Mouse (Mus musculus): ENCODE measurements around the gene Plxnb1.

The Plxnb1 gene

GRCm38 (mm10) chr9:109095137-109095982 lies at the start of gene Plxnb1:
Gene Plxnb1, plus strand, starts transcription at chr9:109095389.
- DNase-seq (ENCODE audit: low spot score) = peak; percentile 61

GRCm38 (mm10) chr9:109046306-109046705 lies 48.9 kb upstream of the Plxnb1 start:
- peak; percentile 47 for DNase-seq (ENCODE audit: low spot score)

GRCm38 (mm10) chr9:109049316-109049715 lies 45.9 kb upstream of the Plxnb1 start:
- DNase-seq (ENCODE audit: low spot score) = no peak

GRCm38 (mm10) chr9:109049996-109050673 lies 45.1 kb upstream of the Plxnb1 start:
- DNase-seq (ENCODE audit: low spot score) = no peak

GRCm38 (mm10) chr9:109050674-109050997 lies 44.6 kb upstream of the Plxnb1 start:
- no peak for DNase-seq (ENCODE audit: low spot score)

- DNase-seq (ENCODE audit: low spot score) = no peak
Measured at GRCm38 (mm10) chr9:109051011-109051501, 44.1 kb upstream of the Plxnb1 start.

- DNase-seq (ENCODE audit: low spot score) = no peak
Measured at GRCm38 (mm10) chr9:109051651-109052489, 43.3 kb upstream of the Plxnb1 start.

GRCm38 (mm10) chr9:109052490-109053260 lies 42.5 kb upstream of the Plxnb1 start:
- no peak for DNase-seq (ENCODE audit: low spot score)

- DNase-seq (ENCODE audit: low spot score) = no peak
Measured at GRCm38 (mm10) chr9:109053366-109053765, 41.8 kb upstream of the Plxnb1 start.

- DNase-seq (ENCODE audit: low spot score) = no peak
Measured at GRCm38 (mm10) chr9:109053851-109054250, 41.3 kb upstream of the Plxnb1 start.

GRCm38 (mm10) chr9:109054712-109055111 lies 40.5 kb upstream of the Plxnb1 start:
- peak; percentile 49 for DNase-seq (ENCODE audit: low spot score)

GRCm38 (mm10) chr9:109055271-109056030 lies 39.7 kb upstream of the Plxnb1 start:
- DNase-seq (ENCODE audit: low spot score) = no peak

GRCm38 (mm10) chr9:109056081-109056690 lies 39.0 kb upstream of the Plxnb1 start:
- no peak for DNase-seq (ENCODE audit: low spot score)

GRCm38 (mm10) chr9:109056916-109057315 lies 38.3 kb upstream of the Plxnb1 start:
- no peak for DNase-seq (ENCODE audit: low spot score)

- no peak for DNase-seq (ENCODE audit: low spot score)
Measured at GRCm38 (mm10) chr9:109057543-109057942, 37.6 kb upstream of the Plxnb1 start.

- DNase-seq (ENCODE audit: low spot score) = no peak
Measured at GRCm38 (mm10) chr9:109058006-109058765, 37.0 kb upstream of the Plxnb1 start.

GRCm38 (mm10) chr9:109059136-109059903 lies 35.9 kb upstream of the Plxnb1 start, which contains the start of gene Trex1:
Gene Trex1, minus strand, starts transcription at chr9:109059734.
- DNase-seq (ENCODE audit: low spot score) = peak; percentile 78

GRCm38 (mm10) chr9:109060184-109060897 lies 34.8 kb upstream of the Plxnb1 start:
- DNase-seq (ENCODE audit: low spot score) = no peak

Data from urinary bladder, postnatal 25 days (tissue).